Mouse (Mus musculus): ENCODE data around the gene Mosmo. TPM values are rescaled to one million over a fixed set of nuclear protein-coding genes. Genes with fewer than 3 reads are reported as not detected.

The Mosmo gene
- polyA plus RNA-seq, 1 experiment from 2014 or later = 16.5 TPM

Other genes with a start within 250 kb of the Mosmo start
- 209 and 210 TPM in 2 replicates for gene Uqcrc2, start 42.4 kb upstream of the Mosmo start, polyA plus RNA-seq (2015; fragmentation: Nextera tagmentation; extraction: Ambion mirVana)
- 0.23 and 0.57 TPM in 2 replicates for gene Pdzd9, start 7.3 kb upstream of the Mosmo start, polyA plus RNA-seq (2015; fragmentation: Nextera tagmentation; extraction: Ambion mirVana)
- 0.84 TPM in 2 replicates for gene Vwa3a, start 61.7 kb downstream of the Mosmo start, polyA plus RNA-seq (2015; fragmentation: Nextera tagmentation; extraction: Ambion mirVana)
- not detected in 2 replicates for gene Gm5737, start 134.7 kb downstream of the Mosmo start, polyA plus RNA-seq (2015; fragmentation: Nextera tagmentation; extraction: Ambion mirVana)
- 19.2 and 22.0 TPM in 2 replicates for gene Eef2k, start 165.2 kb downstream of the Mosmo start, polyA plus RNA-seq (2015; fragmentation: Nextera tagmentation; extraction: Ambion mirVana)
- 27.1 and 30.1 TPM in 2 replicates for gene Polr3e, start 240.1 kb downstream of the Mosmo start, polyA plus RNA-seq (2015; fragmentation: Nextera tagmentation; extraction: Ambion mirVana)